Mouse (Mus musculus) adrenal gland, postnatal 0 days (tissue): Measurements from ENCODE around the gene Olfr518. TPM values are rescaled to one million over a fixed set of nuclear protein-coding genes. Genes with fewer than 3 reads are reported as not detected.

Experiments
- polyA plus RNA-seq: library from polyadenylated mRNA; unstranded; fragments of >200 nt; fragmentation: Nextera tagmentation; extraction: Ambion mirVana; gene quantifications from 2 replicates; pipeline ENCODE4 v1.2.1, GENCODE M21; 2015

Gene Olfr518
- not detected in 2 replicates for polyA plus RNA-seq

DNA sequence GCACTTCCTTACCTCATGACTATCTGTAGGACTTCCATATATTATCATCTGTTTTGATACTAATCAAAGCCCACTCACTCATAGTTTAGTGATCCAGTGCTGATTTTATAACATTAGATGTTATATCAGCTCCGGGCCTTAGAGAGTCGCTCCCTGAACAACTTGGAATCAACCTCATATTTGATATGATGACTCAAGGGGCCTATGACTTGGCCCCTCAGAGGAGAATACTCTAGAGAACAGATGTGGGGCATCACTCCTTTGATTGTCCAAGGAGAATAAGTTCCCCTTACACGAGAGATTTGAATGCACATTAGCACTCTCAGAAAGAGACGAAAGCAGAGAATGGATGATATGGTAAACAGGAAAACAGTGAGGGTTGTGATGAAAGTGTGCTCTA, at the start of gene Olfr518:
Gene Olfr518 (minus strand): TSS at position 101 of the 400 bp plus-strand sequence.

GRCm38 (mm10) chr7:108933794-108934731, 49.3 kb upstream of the Olfr518 start, which contains the start of gene Eif3f:
Eif3f (plus strand) TSS chr7:108934417.

GRCm38 (mm10) chr7:108929726-108930393, 45.1 kb upstream of the Olfr518 start, which contains the start of gene Nlrp10:
Nlrp10 (minus strand) TSS chr7:108930178.

GRCm38 (mm10) chr7:108894320-108894719, 9.5 kb upstream of the Olfr518 start, which contains the start of gene Olfr519:
Olfr519 (minus strand) TSS chr7:108894420.

GRCm38 (mm10) chr7:108872279-108872678, 12.5 kb downstream of the Olfr518 start, which contains the start of gene Olfr517:
Olfr517 (minus strand) TSS chr7:108872379.

DNA sequence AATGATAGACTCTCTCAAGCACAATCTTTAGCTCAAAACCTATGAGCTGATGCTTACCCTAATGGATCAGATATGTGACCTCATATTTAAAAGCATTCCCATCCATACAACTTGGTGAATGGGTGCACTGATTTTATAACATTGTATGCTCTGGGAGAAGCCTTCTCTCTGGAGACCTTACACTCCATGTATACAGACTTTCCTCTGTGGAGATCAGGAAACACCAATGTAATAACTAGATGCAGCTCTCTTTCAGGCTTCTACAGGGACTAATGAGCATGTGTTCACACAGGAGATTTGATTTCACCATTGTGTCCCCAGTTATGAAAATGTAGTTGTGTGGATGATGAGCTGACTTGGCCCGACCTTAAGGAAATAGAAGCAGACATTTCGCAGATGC, 34.4 kb downstream of the Olfr518 start, which contains the start of gene Olfr516:
Gene Olfr516 (minus strand): TSS at position 101 of the 400 bp plus-strand sequence.

Other genes starting within 250 kb of the Olfr518 start
- not detected in 2 replicates for gene Olfr509, start 233.1 kb downstream of the Olfr518 start, polyA plus RNA-seq
- not detected in 2 replicates for gene Olfr510, start 218.6 kb downstream of the Olfr518 start, polyA plus RNA-seq
- not detected in 2 replicates for gene Olfr512, start 171.7 kb downstream of the Olfr518 start, polyA plus RNA-seq
- not detected in 2 replicates for gene Olfr513, start 134.0 kb downstream of the Olfr518 start, polyA plus RNA-seq
- not detected in 2 replicates for gene Olfr514, start 59.0 kb downstream of the Olfr518 start, polyA plus RNA-seq
- not detected in 2 replicates for gene Olfr516, start 34.5 kb downstream of the Olfr518 start, polyA plus RNA-seq
- not detected in 2 replicates for gene Olfr517, start 12.6 kb downstream of the Olfr518 start, polyA plus RNA-seq
- gene Olfr519, start 9.4 kb upstream of the Olfr518 start, polyA plus RNA-seq, result not detected in 2 replicates
- 0.03 and 0.29 TPM in 2 replicates for gene Nlrp10, start 45.2 kb upstream of the Olfr518 start, polyA plus RNA-seq
- 64.8 and 79.2 TPM in 2 replicates for gene Eif3f, start 49.4 kb upstream of the Olfr518 start, polyA plus RNA-seq
- gene Tub, start 65.3 kb upstream of the Olfr518 start, polyA plus RNA-seq, result 7.3 and 17.2 TPM in 2 replicates
- gene Ric3, start 198.3 kb upstream of the Olfr518 start, polyA plus RNA-seq, result 10.5 and 24.5 TPM in 2 replicates